Mouse (Mus musculus): Measurements from ENCODE around the gene Snx7. TPM values are rescaled to one million over a fixed set of nuclear protein-coding genes. Genes with fewer than 3 reads are reported as not detected.

Gene Snx7
- polyA plus RNA-seq, 1 experiment, result 4.4 TPM

DNA sequence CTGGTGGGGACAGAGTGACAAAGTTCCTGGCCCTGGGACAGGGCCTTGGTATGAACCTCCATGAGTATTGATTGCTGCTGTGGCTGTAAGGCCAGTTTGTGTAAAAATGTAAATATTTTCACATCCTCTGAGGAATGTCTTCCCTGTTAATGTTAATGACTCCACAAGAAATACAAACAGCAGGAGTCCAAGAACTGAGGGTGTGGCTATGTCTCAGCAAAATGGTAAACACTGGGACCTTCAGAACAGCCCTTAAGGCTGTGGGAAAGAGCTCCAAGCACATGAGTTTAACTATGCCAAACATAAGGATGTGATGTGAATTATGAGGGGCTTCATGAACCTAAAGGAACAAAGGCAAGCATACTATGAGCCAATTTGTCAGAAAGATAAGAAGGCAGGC, 74.2 kb downstream of the Snx7 start:
- no peak for TF ChIP-seq CTCF (IDR thresholded peaks at IDR 0.05; ENCODE audit: control insufficient read depth, insufficient read depth, low read length)
- TF ChIP-seq POLR2A (IDR thresholded peaks at IDR 0.05; ENCODE audit: borderline replicate concordance, control insufficient read depth, low read depth, low read length), result no peak

GRCm38 (mm10) chr3:117791951-117792350, 76.8 kb downstream of the Snx7 start:
- Histone ChIP-seq H3K27ac (ENCODE audit: control insufficient read depth, insufficient read depth, low read depth, low read length, poor library complexity) (no peak overlapping the region), H3K4me1 (ENCODE audit: control insufficient read depth, insufficient read depth, low read length) (no peaks in the 10 kb centered on the region), H3K4me3 (replicated peaks; ENCODE audit: control insufficient read depth, low read depth, low read length) (no peak overlapping the region)
- TF ChIP-seq CTCF (IDR thresholded peaks at IDR 0.05; ENCODE audit: control insufficient read depth, insufficient read depth, low read length) (no peak), POLR2A (IDR thresholded peaks at IDR 0.05; ENCODE audit: borderline replicate concordance, control insufficient read depth, low read depth, low read length) (no peak)
- 88% methylated on average over 4 of the region's 4 CpGs for WGBS

More for the DNA sequence above, 74.2 kb downstream of the Snx7 start:
- Histone ChIP-seq H3K27ac (ENCODE audit: control insufficient read depth, insufficient read depth, low read depth, low read length, poor library complexity) (no peak overlapping the region), H3K4me1 (ENCODE audit: control insufficient read depth, insufficient read depth, low read length) (no peaks in the 10 kb centered on the region), H3K4me3 (replicated peaks; ENCODE audit: control insufficient read depth, low read depth, low read length) (no peak overlapping the region)

GRCm38 (mm10) chr3:117791273-117791672, 77.5 kb downstream of the Snx7 start:
- no peaks in the 10 kb centered on the region for H3K4me1 ChIP-seq (ENCODE audit: control insufficient read depth, insufficient read depth, low read length)
- H3K27ac ChIP-seq (ENCODE audit: control insufficient read depth, insufficient read depth, low read depth, low read length, poor library complexity), result no peak overlapping the region
- H3K4me3 ChIP-seq (replicated peaks; ENCODE audit: control insufficient read depth, low read depth, low read length), result no peak overlapping the region
- TF ChIP-seq POLR2A (IDR thresholded peaks at IDR 0.05; ENCODE audit: borderline replicate concordance, control insufficient read depth, low read depth, low read length) (no peak), CTCF (IDR thresholded peaks at IDR 0.05; ENCODE audit: control insufficient read depth, insufficient read depth, low read length) (no peak)
- WGBS, result 74% methylated on average over 2 of the region's 2 CpGs

GRCm38 (mm10) chr3:117788800-117789693, 79.7 kb downstream of the Snx7 start:
- Histone ChIP-seq H3K27ac (ENCODE audit: control insufficient read depth, insufficient read depth, low read depth, low read length, poor library complexity) (no peak overlapping the region), H3K4me1 (ENCODE audit: control insufficient read depth, insufficient read depth, low read length) (no peaks in the 10 kb centered on the region), H3K4me3 (replicated peaks; ENCODE audit: control insufficient read depth, low read depth, low read length) (no peak overlapping the region)
- TF ChIP-seq POLR2A (IDR thresholded peaks at IDR 0.05; ENCODE audit: borderline replicate concordance, control insufficient read depth, low read depth, low read length) (no peak), CTCF (IDR thresholded peaks at IDR 0.05; ENCODE audit: control insufficient read depth, insufficient read depth, low read length) (no peak)
- WGBS, result 78% methylated on average over 14 of the region's 14 CpGs

DNA sequence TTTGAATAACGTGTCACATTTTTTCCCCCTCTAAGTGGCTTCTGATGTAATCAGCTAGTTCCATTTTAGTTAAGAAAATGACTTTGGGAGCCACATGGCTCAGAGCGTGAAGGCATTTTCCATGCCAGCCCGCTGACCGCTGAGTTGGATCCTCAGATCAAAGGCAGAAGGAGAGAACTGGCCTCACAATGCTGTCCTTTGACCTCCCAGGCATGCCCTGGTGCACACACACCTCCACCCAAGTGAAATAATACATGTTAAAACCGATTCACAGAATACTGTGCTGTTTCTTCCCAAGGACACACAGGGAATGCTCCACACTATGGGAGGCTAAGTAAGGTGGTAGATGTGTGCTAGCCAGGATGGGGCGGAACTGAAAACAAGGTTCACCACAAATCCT, 81.5 kb downstream of the Snx7 start:
- no peaks in the 10 kb centered on the region for H3K4me1 ChIP-seq (ENCODE audit: control insufficient read depth, insufficient read depth, low read length)
- no peak overlapping the region for H3K4me3 ChIP-seq (replicated peaks; ENCODE audit: control insufficient read depth, low read depth, low read length)
- H3K27ac ChIP-seq (ENCODE audit: control insufficient read depth, insufficient read depth, low read depth, low read length, poor library complexity), result no peak overlapping the region
- 79% methylated on average over 6 of the region's 6 CpGs for WGBS
- TF ChIP-seq POLR2A (IDR thresholded peaks at IDR 0.05; ENCODE audit: borderline replicate concordance, control insufficient read depth, low read depth, low read length) (no peak), CTCF (IDR thresholded peaks at IDR 0.05; ENCODE audit: control insufficient read depth, insufficient read depth, low read length) (no peak)

DNA sequence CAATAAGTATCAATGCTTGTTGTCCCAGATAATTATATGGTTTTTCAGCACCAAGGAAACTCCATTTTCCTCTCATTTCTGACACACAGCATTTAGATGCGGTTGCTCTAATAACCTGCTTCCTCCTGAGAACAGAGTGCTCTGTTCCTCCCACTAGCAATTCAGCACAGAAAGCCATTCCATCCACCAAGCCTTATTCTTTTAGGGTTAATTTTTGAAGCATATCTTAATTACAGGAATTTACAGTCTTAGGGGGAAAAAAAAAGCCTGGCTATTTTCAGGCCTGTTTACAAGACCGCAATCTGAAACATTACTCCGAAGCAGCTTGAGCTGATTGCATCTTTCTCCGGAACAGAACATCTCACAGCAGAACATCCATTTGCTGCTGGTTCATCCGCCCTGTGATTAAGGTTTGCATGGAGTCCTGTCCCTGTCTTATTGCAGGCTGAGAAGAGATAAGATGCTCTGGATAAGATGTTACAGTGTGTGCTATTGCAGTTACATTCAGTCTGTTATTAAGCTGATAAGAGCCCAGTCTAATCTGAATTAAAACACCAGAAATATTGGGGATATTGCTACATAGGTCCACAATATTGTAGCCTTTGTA, 116.5 kb downstream of the Snx7 start:
- TF ChIP-seq CTCF (IDR thresholded peaks at IDR 0.05; ENCODE audit: control insufficient read depth, insufficient read depth, low read length) (no peak), POLR2A (IDR thresholded peaks at IDR 0.05; ENCODE audit: borderline replicate concordance, control insufficient read depth, low read depth, low read length) (no peak)
- WGBS, result 78% methylated on average over 5 of the region's 5 CpGs

GRCm38 (mm10) chr3:117751665-117752064, 117.1 kb downstream of the Snx7 start:
- no peaks in the 10 kb centered on the region for H3K4me1 ChIP-seq (ENCODE audit: control insufficient read depth, insufficient read depth, low read length)
- TF ChIP-seq POLR2A (IDR thresholded peaks at IDR 0.05; ENCODE audit: borderline replicate concordance, control insufficient read depth, low read depth, low read length) (no peak), CTCF (IDR thresholded peaks at IDR 0.05; ENCODE audit: control insufficient read depth, insufficient read depth, low read length) (no peak)
- H3K4me3 ChIP-seq (replicated peaks; ENCODE audit: control insufficient read depth, low read depth, low read length), result no peak overlapping the region
- 63% methylated on average over 2 of the region's 2 CpGs for WGBS
- H3K27ac ChIP-seq (ENCODE audit: control insufficient read depth, insufficient read depth, low read depth, low read length, poor library complexity), result no peak overlapping the region

More for the DNA sequence above, 116.5 kb downstream of the Snx7 start:
- H3K4me1 ChIP-seq (ENCODE audit: control insufficient read depth, insufficient read depth, low read length), result no peaks in the 10 kb centered on the region
- no peak overlapping the region for H3K4me3 ChIP-seq (replicated peaks; ENCODE audit: control insufficient read depth, low read depth, low read length)
- H3K27ac ChIP-seq (ENCODE audit: control insufficient read depth, insufficient read depth, low read depth, low read length, poor library complexity), result no peak overlapping the region

- WGBS, result 78% methylated on average over 3 of the region's 3 CpGs
- Histone ChIP-seq H3K27ac (ENCODE audit: control insufficient read depth, insufficient read depth, low read depth, low read length, poor library complexity) (no peak overlapping the region), H3K4me1 (ENCODE audit: control insufficient read depth, insufficient read depth, low read length) (no peaks in the 10 kb centered on the region), H3K4me3 (replicated peaks; ENCODE audit: control insufficient read depth, low read depth, low read length) (no peak overlapping the region)
- TF ChIP-seq CTCF (IDR thresholded peaks at IDR 0.05; ENCODE audit: control insufficient read depth, insufficient read depth, low read length) (no peak), POLR2A (IDR thresholded peaks at IDR 0.05; ENCODE audit: borderline replicate concordance, control insufficient read depth, low read depth, low read length) (no peak)
Observed at GRCm38 (mm10) chr3:117749256-117749655, 119.5 kb downstream of the Snx7 start.

All from bone marrow, adult 2 months (tissue).